16 mouse cellular contexts compared by ENCODE assay signal in the genomic region with DNA sequence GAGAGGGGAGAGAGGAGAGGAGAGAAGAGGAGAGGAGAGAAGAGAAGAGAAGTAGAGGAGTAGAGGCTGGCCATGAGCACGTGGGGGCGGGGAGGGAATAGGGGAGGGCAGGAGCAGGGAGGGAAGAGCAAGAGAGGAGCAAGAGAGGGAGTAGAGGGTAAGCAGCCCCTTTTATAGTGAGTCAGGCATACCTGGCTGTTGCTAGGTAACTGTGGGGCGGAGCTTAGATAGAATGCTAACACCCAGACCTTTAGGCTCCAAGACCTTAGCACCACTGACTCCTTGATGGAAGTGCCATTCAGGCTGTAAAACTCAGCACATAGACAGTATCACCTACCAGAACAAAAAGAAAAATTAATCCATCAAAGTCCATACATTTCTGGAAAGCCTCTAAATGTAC. TPM values are rescaled to one million over a fixed set of nuclear protein-coding genes. Genes with fewer than 3 reads are reported as not detected.
"Had no signal": no experiment of that assay in that cellular context is flagged by ENCODE, and none has a peak within 500 bp of the region (broad histone marks: within the 10 kb centered on the region; RNA-seq: fewer than 3 reads in every experiment).

No protein-coding gene starts in this region.

- ATAC-seq: liver, postnatal 0 days; midbrain, embryonic 16.5 days had no signal

- DNase-seq: liver, embryonic 13.5 days; liver, postnatal 0 days; lung, embryonic 14.5 days; lung, postnatal 14 days; lung, postnatal 36 days; midbrain, embryonic 14.5 days; retina, postnatal 1 day; right cerebral cortex, adult 18-20 months; right cerebral cortex, postnatal 25 days; right cerebral cortex, postnatal 4 days; spleen, adult 18-20 months; thymus, adult 2 months; thymus, postnatal 14 days; thymus, postnatal 36 days had no signal

RNA-seq across cellular contexts. Expression of a gene that starts 41.3 kb away (rescaled TPM):
- polyA plus RNA-seq: midbrain, embryonic 12.5 days had no signal
